Mouse (Mus musculus) yolk sac, embryonic 10.5 days (tissue): ENCODE measurements around the gene Vamp1.
A peak's percentile ranks its signal among the peaks of the same experiment; 100 is the strongest.
"Not testable (repeated sequence)": the region's sequence is repeated elsewhere in the genome, so short reads cannot be mapped to it uniquely, and the experiment has no call there.

ENCODE experiments used
- DNase-seq: peaks from one replicate; pipeline ENCODE4 v3.0.0-alpha.2; 2017; ENCODE audit warnings: low spot score

The Vamp1 gene

GRCm38 (mm10) chr6:125252285-125252684 is 36.9 kb downstream of the Vamp1 start:
- DNase-seq: no peak

GRCm38 (mm10) chr6:125252711-125253110 is 37.4 kb downstream of the Vamp1 start:
- DNase-seq: no peak

DNA sequence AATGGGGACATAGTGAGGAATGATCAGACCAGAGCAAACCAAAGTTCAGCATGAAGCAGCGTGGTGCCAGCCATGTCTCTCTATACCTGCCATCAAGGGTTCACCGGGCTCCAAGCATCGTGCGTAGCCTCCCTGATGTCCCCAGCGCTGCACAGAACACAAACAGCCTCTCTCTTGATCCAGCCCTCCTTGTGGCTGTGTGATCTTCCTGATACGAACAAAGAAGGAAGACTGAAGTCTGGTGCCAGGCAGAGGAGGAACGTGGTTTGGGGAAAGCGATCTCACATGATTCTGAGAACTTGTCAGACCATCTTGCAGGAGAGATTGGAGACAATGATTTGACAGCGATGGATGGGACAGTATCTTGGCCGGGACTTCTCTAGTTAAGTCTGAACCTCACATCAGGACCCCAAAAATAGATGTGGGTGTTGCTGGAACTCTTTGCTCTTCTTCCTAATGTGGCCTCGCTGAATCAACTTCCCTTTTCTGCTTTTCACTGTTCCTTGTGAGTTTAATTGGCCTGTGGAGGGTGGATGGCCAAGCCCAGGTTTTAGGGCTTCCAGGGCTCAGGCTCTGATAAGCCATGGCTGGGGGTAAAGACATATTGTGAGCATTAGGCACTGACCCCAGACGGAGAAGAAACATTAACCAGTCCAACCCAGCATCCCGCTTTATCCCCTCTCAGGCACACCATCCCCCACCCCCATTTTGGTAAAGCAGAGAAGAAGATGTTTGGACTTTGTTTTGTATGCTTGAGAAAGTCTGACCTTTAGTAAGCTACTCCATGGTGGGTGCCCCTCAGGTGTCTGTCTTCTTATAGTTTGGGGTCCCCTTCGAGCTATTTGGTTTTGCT is 38.7 kb downstream of the Vamp1 start:
- DNase-seq: peak; percentile 46

- DNase-seq: no peak
Observed at GRCm38 (mm10) chr6:125255516-125256044, 40.2 kb downstream of the Vamp1 start.

DNA sequence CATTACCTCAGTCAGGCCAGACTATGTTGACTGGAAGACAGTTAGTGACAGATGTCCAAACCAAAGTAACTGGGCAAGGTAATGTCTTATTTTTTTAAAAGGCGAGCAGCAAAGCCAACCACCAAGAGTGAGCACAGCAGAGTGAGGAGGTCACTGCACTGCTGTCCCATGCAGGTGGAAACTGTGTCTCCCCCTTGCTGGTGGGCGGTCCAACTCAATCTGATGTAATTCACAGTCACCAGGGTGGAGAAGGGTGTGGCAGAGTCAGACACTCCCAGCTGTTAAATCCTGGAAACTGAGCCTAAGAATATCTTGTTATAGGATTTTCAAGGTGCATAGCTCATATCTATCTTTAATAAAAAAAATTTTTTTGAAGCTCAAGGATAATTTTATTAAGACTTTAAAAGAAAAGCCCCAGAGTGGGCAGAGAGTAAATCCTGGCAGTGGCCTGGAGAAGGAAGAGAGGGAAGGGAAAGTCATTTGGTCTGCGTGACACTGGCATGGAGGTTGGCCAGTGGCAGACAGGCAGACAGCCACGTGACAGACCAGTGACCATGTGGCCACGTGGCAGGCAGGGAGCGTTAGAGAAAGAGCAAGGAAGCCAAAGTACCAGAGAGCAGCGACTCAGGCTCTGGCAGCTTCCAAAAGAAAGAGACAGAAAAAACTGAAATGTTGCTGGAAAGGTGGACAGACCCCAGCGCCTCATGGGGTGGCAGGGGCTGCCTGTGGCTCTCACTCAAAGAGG is 41.0 kb downstream of the Vamp1 start:
- peak; percentile 28 for DNase-seq

- DNase-seq: no peak
Observed at GRCm38 (mm10) chr6:125260006-125260555, 44.7 kb downstream of the Vamp1 start.

- no peak for DNase-seq
Observed at GRCm38 (mm10) chr6:125264219-125264618, 48.9 kb downstream of the Vamp1 start.

DNA sequence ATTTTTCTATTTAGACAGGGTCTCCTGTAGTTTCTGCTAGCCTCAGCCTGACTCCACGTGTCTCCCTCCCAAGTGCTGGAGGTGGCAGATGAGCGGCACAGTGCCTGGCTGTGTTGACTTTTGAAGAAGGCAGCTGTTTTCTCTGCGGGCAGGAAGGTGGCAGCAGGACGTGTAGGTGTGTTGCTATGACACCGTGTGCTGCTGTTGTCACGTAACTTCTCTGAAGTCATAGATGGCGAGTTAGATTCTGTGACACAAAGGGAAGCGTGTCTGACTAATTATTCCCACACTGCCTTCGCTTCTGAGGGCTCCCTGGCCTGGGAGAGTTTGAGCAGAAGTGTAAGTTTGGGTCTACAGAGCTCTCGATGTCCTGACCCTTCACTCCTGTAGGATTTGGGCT is 49.9 kb downstream of the Vamp1 start:
- no peak for DNase-seq

- DNase-seq: no peak
Observed at GRCm38 (mm10) chr6:125266091-125266490, 50.7 kb downstream of the Vamp1 start.

DNA sequence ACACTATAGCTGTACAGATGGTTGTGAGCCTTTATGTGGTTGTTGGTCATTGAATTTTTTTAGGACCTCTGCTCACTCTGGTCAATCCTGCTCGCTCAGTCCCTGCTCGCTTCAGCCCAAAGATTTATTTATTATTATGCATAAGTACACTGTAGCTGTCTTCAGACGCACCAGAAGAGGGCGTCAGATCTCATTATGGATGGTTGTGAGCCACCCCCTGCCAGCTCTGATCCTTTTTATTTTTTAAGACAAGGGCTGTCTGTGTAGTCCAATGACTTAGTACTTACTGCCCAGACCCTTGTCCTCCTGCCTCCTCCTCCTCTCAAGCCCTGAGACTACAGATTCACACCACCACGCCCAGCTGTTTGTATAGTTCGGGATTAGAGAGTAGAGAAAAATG is 51.2 kb downstream of the Vamp1 start:
- DNase-seq: not testable (repeated sequence)

DNA sequence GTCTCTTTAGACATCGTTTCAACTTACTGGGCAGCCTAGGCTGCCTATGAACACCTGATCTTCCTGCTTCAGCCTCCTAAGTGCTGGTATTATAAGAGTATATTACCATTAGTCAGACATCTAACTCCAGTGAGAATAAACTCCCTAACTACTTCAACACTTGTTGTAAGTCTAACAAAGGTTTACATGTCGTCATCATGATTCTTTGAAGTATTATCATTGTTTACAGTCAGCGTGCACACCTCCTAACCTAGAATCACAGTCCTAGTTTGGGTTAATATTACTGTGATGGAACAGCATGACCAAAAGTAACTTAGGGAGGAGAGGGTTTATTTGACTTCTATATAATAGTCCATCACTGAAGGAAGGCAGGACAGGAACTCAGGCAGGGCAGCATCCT is 52.1 kb downstream of the Vamp1 start:
- DNase-seq: no peak

DNA sequence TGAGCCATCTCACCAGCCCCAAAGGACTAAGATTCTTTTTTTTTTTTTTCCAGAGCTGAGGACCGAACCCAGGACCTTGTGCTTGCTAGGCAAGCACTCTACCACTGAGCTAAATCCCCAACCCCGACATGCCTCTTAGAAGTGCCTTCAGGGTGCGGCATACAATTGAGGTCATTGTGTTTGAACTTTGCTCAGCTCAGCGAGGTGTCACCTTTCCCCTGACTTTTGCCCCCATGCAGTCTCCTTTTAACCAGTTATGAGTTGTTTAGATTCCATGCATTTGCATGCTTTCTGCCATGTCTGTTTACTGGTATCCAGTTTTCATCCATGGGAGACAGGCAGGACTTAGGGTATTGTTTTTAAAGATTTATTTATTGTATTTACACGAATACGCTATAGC is 53.4 kb downstream of the Vamp1 start:
- DNase-seq: peak; percentile 60

DNA sequence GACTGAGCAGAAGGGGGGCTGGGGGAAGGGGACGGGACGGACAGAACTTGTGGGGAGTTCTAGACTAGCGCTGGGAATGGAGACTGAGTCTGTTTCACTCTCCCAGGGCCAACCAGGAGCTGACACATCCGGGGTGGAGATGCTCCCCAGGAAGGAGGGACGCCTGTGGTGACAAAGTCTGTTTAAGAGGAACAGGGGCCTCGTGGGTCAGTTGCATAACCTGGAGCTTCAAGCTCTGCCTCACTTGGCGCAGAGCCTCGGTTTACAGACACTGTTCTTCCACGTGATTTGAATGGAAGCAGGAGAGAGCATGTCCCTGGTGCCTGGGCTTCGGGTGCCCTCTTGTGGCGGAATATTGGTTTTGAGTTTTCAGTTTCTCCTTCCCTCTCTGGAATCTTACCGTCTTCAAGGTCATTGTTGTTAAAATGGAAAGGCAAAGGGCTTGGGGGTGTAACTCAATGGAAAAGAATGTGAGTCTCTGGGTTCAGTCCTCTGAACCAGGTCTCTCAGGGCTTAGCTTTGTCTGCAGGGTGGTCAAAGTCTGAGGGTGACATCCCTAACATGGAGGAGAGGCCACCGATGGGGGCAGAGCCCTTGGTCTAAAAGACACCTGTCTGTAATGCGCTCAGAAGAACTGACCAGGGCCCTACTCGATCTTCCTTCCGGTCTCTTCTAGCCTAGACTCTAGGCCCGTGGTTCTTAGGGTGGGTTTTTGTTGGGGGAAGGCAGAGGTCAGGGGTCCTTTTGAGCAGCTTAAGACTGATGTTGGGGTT is 56.3 kb downstream of the Vamp1 start:
- DNase-seq: peak; percentile 86

DNA sequence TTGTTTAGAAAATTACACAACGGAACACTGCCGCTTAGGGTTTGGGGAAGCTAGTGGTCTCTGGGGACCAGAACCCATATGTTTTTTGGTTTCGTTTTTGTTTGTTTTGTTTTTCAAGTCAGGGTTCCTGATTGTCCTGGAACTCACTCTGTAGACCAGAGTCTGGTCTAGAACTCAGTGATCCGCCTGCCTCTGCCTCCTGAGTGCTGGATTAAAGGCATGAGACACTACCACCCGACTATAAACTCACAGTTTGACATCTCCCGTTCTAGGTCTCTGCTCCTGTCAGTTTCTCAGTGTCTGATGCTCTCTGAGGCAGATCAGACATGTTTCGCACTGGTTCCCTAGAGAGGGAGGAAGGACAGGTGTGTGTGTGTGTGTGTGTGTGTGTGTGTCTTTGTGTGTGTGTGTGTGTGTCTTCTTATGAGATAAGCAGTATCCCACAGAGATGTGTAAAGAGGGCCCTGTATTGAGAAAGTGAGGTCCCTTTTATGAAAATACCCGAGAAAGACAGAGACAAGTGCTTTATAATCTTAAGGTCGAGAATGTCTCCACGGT is 57.0 kb downstream of the Vamp1 start:
- DNase-seq: no peak

DNA sequence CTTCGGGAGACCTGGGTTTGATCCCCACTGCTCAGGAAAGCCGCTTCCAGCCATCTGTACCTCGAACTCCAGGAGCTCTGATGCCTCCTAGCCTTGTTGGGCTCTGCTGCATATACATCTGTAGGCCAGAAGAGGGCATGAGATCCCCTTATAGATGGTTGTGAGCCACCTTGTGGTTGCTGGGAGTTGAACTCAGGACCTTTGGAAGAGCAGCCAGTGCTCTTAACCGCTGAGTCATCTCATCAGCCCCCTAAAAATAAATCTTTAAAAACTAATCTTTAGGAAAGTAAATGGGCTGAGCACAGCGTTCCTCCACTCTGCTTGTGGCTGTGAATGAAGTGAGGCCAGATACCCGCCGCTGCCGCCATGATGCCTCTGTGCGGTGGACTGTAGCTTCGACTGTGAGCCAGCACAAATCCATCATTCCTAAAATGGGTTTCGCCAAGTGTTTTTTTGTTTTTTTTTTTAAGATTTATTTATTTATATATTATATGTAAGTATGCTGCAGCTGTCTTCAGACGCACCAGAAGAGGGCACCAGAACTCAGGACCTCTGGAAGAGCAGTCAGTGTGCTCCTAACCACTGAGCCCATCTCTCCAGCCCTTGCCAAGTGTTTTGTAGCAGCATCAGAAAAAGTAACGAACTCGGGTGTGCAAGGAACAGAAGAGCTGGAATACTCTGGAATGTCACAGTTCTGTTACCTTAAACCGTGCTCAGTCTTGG is 59.7 kb downstream of the Vamp1 start:
- DNase-seq: peak; percentile 32

- DNase-seq: no peak
Observed at GRCm38 (mm10) chr6:125279729-125280128, 64.4 kb downstream of the Vamp1 start.

DNA sequence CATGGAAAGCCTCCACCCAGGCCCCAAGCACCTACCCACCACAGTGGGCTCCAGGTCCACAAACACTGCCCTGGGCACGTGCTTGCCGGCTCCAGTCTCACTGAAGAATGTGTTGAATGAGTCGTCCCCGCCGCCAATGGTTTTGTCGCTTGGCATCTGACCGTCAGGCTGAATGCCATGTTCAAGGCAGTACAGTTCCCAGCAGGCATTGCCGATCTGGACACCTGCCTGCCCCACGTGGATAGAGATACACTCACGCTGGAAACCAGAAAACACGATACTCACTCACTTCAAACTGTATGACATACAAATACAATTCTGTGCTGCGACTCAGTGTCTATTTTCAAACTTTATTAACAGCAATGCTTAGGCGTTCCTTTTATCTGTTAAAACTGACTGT is 67.4 kb downstream of the Vamp1 start:
- DNase-seq: not testable (repeated sequence)

DNA sequence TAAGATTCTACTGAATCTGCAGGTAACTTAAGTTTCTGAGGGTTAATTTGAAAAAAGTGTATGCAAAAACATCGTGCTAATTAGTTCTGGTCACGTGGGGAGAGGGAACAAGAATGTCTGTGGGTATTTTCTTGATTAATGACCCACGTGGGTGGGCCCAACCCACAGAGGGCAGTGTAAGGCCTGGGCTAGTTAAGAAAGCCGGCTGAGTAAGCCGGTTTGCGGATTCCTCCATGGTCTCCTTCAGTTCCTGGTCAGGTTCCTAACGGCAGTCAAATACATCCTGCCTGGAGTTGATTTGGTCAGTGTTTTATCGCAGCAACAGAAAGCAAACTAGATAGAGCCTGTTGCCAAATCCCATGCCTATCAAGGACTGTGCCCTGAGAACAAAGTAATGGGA is 68.9 kb downstream of the Vamp1 start:
- DNase-seq: no peak

- no peak for DNase-seq
Observed at GRCm38 (mm10) chr6:125284751-125285150, 69.4 kb downstream of the Vamp1 start.

DNA sequence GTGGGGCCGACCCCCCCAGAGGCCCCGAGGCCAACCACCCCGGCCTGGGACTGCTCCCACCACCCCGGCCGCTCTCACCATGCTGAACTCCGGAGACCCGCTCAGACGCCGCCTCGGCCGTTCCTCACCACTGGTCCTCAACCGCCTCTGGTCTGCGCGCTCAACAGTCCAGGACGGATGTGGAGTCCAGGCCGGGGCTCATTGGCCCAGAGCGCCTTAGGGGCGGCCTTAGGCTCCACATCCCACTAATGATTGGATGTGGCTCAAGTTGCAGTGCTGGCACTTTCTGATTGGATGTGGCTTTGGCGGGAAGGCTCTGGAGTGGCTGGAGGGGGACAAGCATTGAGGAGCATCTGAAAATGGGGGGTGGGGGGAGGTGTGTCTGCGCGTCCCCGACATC is 70.5 kb downstream of the Vamp1 start, which contains the start of gene Tuba3a:
TSS of gene Tuba3a (minus strand) at position 153 of the 400 bp plus-strand sequence.
- no peak for DNase-seq

DNA sequence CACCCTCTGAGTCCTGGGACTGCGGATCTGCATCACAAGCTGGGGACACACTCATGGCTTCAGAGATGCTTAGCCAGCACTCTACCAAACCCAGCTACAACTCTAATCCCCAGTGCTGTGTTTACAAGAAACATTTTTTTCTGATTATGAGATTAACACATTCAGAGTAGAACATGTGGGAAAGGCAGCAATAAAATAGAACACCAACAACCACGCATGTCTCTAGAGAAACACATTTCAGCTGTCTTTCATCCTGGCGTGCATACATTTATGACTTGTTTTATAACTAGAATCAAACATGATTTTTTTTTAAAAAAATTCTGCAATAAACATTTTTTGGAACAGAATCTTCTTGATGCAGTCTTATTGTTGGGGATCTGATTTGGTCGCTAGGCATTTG is 71.6 kb downstream of the Vamp1 start:
- no peak for DNase-seq
